Mouse (Mus musculus): Measurements from ENCODE around the gene Phf21a.

Gene Phf21a

GRCm38 (mm10) chr2:92279398-92279797 is 186.5 kb downstream of the Phf21a start:
- in situ Hi-C loops (cut with MboI, MseI): no loop called here

DNA sequence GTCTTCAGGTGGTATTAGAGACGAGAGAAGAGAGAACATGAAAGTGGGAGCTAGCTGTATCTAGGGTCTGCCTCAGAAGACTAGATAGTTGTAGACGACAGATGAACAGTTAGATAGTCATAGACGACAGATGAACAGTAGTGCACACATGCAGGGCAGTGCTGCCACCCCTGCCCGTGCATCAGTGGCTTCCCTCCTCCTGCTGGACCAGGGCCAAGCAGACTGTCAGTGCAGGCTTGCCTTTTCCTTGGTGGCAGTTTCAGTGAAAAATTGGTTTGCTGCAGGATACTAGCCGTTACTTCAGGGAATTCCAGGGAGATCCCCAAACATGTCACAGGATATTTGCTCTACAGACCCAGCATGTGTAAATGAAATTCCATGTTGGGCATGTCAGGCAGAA is 192.7 kb downstream of the Phf21a start:
- in situ Hi-C loops (cut with MboI, MseI): no loop called here

- in situ Hi-C loops (cut with MboI, MseI): no loop called here
Measured at GRCm38 (mm10) chr2:92289335-92289734, 196.4 kb downstream of the Phf21a start.

DNA sequence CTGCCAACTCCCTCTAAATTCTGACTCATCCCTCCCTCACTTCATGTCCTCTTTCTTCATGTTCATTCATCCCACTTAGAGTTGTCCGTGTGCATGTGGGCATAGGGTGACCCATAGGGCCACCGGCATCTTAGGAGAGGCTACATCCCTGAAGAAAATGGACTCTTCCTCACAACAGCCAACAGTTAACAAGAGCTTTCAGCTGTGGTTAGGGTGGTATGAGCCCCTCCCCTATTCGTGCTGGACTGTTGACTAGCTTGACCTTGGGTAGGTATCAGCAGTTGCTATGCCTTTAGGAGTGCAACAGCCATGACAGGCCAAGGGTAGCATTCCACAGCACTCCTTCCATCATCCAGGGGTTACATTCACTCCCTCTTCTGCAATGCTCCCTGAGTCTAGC is 198.6 kb downstream of the Phf21a start:
- in situ Hi-C loops (cut with MboI, MseI): loop anchor here in 1 of 2 experiments (5.0 kb wide), 2 partner anchors 36 to 44 kb away; no protein-coding TSS in a partner anchor

DNA sequence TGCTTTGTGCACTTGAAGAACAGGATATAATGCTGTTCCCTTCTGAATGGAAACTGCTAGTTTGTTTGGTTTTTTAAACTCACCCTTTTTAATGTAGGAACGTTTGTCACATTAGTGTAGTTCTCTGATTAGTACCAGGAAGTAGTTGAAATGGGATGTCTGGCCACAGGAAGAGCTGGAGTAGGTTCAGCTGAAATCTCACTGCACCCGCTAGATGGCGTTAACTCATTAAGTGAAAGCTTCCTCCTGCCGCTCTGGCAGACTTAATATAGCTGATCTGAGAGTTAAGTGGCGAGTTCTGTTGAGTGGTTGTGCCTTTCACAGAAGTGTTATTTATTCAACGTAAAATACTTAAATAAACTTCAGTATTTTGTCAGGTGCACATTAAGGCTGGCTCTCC is 203.5 kb downstream of the Phf21a start:
- in situ Hi-C loops (cut with MboI, MseI): no loop called here

DNA sequence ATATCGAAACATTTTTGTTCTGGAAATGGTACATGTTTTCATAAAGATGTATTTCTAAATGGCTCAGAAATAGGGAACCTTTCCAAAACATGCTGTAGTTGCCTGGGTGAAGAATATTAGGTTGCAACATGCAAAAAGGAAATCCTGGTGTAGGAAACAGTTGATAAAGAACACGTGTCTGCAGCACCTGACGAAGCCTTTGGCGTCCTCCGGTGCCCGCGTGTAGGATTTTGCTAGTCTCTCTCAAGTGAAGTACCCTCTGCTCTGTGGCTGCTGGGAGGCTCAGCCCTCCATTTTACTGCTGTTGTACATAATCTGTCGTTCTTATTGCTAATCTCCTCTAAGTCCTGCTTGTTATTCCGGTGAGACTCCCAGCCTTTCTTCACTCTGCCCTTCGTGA is 207.0 kb downstream of the Phf21a start:
- in situ Hi-C loops (cut with MboI, MseI): no loop called here

DNA sequence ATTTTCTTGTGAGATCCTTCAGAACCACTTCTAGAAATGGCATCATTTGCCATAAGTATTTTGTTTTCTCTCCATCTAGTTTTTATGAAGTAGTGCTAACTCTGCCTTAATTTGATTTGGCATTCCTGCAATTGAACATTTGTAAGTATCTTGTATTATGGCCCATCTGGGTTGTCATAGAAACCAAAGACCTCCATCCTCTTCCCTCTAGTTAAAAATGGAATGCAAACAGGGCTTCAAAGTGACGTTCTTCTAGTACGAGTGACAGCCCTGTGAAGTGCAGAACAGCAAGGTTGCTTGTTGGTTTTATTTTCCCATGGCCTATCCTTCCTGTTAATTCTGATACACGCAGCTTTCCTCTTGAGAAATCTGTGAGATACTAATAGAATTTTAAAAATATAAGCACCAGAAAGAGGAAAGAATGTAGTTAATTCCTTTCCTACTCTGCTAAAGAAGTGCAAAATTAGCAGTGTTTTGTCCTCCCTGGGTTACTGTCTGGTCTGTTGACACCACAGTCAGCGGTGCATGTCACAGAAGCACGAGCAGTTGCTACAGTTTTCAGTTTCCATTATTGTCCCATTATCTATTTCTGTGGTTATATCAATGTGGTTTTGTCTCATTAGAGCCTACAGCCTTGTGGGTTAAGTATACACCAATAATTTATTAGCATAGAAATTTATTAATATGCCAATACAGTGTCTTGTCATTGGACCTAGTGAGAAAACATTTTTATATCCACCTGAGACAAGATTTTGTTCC is 209.1 kb downstream of the Phf21a start:
- in situ Hi-C loops (cut with MboI, MseI): no loop called here

DNA sequence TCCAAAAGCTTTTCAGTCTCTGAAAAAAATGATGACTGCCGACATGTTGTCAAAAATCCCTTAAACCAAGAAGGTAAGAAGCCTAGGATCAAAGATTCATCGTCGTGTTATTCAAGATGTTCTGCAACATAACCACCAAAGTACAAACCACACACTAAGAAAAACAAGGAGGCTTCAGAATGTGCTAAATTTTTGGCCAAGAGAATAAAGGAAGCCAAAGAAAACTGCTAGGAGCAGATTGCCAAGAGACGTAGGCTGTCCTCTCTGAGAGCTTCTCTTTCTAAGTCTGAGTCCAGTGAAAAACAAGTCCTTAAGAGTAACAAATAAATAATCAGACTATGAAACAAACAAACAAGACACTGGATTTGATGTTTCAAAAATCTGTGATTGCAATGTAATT is 219.6 kb downstream of the Phf21a start:
- in situ Hi-C loops (cut with MboI, MseI): loop anchor here in 1 of 2 experiments (5.0 kb wide), 1 partner anchor 320 kb away; no protein-coding TSS in a partner anchor

DNA sequence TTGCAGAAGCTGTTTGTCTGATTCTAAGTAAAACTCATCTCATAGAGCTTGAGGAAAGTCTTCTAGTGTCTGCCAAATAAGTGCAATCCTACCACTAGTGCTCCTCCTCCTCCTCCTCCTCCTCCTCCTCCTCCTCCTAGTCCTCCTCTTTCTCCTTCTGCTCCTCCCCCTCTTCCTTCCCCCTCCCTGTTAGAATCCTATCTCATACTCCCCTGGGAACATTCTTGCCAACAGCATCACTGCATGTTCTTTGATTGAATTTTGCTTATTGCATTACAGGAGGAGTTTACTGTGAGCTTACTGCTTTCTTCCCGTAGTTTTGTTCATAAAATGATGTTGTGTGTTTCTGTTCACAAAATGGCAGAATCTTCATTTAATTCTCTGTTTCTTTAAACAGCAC is 221.1 kb downstream of the Phf21a start:
- in situ Hi-C loops (cut with MboI, MseI): loop anchor here in 1 of 2 experiments (5.0 kb wide), 1 partner anchor 322 kb away; no protein-coding TSS in a partner anchor

DNA sequence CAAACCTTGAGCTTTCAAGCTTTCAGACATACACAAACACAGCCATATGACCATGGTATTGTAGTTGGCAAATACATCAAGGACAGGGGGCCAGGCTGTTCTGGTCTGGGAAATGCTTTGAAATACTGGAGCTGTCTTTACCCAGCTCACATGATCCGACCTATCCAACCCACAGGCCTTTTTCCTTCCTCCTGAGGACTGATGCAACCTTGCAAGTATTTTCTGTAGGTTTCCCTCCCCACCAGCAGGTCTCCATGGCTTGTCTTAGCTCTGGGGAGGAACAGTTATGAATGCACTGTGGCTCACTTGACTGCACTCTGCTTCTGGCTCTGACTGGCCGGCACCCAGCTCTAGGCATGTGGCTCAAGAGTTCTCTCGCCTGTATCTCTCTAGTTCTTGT is 223.7 kb downstream of the Phf21a start:
- in situ Hi-C loops (cut with MboI, MseI): loop anchor here in 1 of 2 experiments (5.0 kb wide), 1 partner anchor 329 kb away; no protein-coding TSS in a partner anchor

GRCm38 (mm10) chr2:92317228-92317627 is 224.3 kb downstream of the Phf21a start:
- in situ Hi-C loops (cut with MboI, MseI): loop anchor here in 1 of 2 experiments (5.0 kb wide), 1 partner anchor 330 kb away; no protein-coding TSS in a partner anchor

DNA sequence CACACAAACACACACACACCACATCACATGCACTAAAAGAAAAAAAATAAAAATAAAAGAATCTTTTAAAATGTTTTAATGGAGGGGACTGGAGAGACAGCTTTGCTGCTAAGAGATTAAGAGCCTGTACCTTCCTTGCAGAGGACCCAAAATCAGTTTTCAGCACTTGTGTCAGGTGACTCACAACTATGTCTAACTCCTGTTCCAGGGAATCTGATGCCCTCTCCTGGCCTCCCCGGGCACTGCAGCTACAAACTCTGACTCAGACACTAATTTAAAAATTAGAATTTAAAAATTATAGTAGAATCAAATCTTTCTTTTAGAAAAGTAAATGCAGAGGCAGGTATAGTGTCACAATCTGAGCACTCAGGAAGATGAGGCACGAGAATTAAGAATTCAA is 229.8 kb downstream of the Phf21a start:
- in situ Hi-C loops (cut with MboI, MseI): no loop called here

GRCm38 (mm10) chr2:92325676-92326075 is 232.8 kb downstream of the Phf21a start:
- in situ Hi-C loops (cut with MboI, MseI): loop anchor here in 1 of 2 experiments (5.0 kb wide), 1 partner anchor 33 kb away; no protein-coding TSS in a partner anchor

DNA sequence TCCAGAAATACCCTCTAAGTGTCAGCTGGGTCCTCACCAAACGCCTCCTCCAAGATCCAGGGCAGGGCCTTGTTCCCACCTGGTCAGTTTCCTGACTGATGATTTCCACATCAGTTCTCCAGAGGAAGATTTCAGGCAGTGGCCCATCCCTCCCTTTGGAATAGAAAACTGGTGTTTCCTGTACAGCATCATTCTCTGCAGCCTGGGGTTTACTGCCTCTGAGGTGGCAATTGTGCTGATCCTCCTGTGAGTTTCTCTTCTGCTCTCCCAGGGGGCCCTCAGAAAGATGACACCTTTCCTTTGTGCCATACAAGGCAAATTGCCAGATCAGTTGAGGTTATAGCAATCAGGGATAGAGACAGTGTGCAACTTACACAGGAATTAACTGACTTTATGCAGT is 233.3 kb downstream of the Phf21a start:
- in situ Hi-C loops (cut with MboI, MseI): loop anchor here in 1 of 2 experiments (5.0 kb wide), 1 partner anchor 34 kb away; no protein-coding TSS in a partner anchor

GRCm38 (mm10) chr2:92327601-92328000 is 234.7 kb downstream of the Phf21a start:
- in situ Hi-C loops (cut with MboI, MseI): loop anchor here in 1 of 2 experiments (5.0 kb wide), 1 partner anchor 35 kb away; no protein-coding TSS in a partner anchor

GRCm38 (mm10) chr2:92328206-92328605 is 235.3 kb downstream of the Phf21a start:
- in situ Hi-C loops (cut with MboI, MseI): loop anchor here in 1 of 2 experiments (5.0 kb wide), 1 partner anchor 36 kb away; no protein-coding TSS in a partner anchor

DNA sequence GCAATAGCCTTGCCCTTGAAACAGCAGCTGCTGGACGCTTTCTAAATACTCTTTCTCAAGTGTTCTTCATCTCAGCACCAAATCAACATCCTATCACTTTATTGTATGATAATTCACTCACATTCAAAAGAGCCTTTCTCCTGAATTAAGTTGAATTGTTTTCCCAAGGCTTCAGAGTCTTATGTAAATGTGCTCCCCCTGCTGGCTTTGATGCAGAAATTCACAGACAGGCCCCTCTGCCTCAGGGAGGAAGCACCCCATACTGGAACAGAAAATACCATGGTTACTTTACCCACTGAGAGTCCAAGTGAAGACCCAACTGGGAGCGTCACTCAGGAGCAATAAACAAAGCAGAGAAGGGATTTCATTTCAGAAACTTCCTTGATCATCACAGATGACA is 237.9 kb downstream of the Phf21a start:
- in situ Hi-C loops (cut with MboI, MseI): no loop called here

GRCm38 (mm10) chr2:92331410-92331809 is 238.5 kb downstream of the Phf21a start:
- in situ Hi-C loops (cut with MboI, MseI): no loop called here

DNA sequence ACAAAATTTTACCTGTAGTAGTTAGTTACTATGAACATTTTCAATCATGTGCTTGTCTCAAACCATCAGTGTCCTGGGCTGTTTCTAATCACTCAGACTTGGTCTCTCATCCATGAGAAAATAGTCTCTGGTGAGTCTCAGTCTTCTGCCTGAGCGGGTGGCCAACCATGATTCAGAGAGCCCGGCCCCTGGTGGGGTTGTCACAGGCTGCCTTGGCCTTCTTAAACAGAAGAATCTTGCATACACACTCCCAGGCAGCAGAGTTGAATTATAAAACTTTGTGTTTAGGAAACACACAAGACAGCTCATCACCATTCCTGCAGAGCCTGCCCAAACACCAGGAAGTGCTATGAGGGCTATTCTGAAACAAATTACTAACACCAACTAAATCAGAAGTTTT is 239.0 kb downstream of the Phf21a start:
- in situ Hi-C loops (cut with MboI, MseI): no loop called here

GRCm38 (mm10) chr2:92342418-92342817 is 249.5 kb downstream of the Phf21a start:
- in situ Hi-C loops (cut with MboI, MseI): no loop called here

DNA sequence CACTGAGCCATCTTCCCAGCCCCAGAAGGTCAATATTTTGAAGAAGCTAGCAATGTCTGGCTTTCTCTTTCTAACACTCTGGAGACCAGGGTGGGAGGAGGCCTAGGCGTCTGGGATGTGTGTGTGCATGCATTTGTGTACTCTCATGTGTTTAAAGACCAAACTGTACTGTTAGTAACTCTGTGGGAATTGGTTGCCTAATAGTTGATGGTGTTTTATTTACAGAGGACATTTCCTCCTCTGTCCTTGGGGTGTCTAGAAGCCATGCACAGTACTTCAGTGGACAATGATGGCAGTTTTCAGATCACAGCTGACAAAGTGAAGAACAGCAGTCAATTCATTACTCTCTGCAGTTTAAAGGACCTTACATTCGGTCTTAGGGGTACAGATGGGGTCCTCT is 254.3 kb downstream of the Phf21a start:
- in situ Hi-C loops (cut with MboI, MseI): no loop called here

- in situ Hi-C loops (cut with MboI, MseI): no loop called here
Measured at GRCm38 (mm10) chr2:92349589-92350425, 256.9 kb downstream of the Phf21a start.
